24 mouse cellular contexts compared by ENCODE assay signal in the genomic region with DNA sequence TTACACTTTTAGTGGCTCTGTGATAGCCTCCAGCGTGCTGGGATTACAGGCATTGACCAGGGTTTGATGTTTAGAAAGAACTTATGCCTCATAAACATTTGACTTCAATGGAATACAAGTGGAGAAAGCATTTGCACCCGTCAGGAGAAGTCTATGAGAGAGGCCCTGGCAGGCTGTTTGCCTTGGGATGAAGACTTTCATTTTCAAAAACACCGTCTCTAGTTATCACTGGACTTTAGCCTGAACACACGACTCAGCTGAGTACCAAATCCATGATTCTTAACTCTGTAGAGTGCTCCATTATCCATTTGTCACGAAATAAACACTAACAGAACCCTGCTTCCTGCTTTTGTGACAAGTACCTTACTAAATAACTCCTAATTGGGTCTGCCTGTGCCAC. TPM values are rescaled to one million over a fixed set of nuclear protein-coding genes. Genes with fewer than 3 reads are reported as not detected.
DNase-seq lines count a peak whose midpoint lies in the region; ATAC-seq lines count a peak whose summit lies in the region.
"Had no signal": no experiment of that assay in that cellular context is flagged by ENCODE, and none has a peak within 500 bp of the region (broad histone marks: within the 10 kb centered on the region; RNA-seq: fewer than 3 reads in every experiment).

No protein-coding gene starts in this region.

- ATAC-seq in forebrain, embryonic 16.5 days: no peak
- no peak for ATAC-seq in forebrain, embryonic 12.5 days (ENCODE audit: low FRiP score)
- no peak for ATAC-seq in heart, embryonic 16.5 days (replicated peaks; ENCODE audit: extremely low read depth, insufficient read depth, low FRiP score)
- ATAC-seq in intestine, embryonic 14.5 days (replicated peaks; ENCODE audit: low FRiP score, low TSS enrichment, low read depth): no peak
- ATAC-seq in intestine, embryonic 16.5 days: peak; percentile 69
- ATAC-seq: Patski had no signal

- H3K27ac ChIP-seq in forebrain, embryonic 16.5 days (ENCODE audit: low read length): peak overlapping the region; percentile 63
- no peak overlapping the region for H3K27ac ChIP-seq in forebrain, embryonic 12.5 days
- no peak overlapping the region for H3K27ac ChIP-seq in heart, embryonic 16.5 days (ENCODE audit: low read length)
- H3K27ac ChIP-seq in intestine, embryonic 14.5 days (ENCODE audit: low read depth): no peak overlapping the region
- H3K27ac ChIP-seq in intestine, embryonic 16.5 days (ENCODE audit: low read length): no peak overlapping the region
- H3K27ac ChIP-seq: embryonic facial prominence, embryonic 12.5 days; embryonic facial prominence, embryonic 15.5 days; heart, embryonic 15.5 days; hindbrain, embryonic 12.5 days; hindbrain, embryonic 15.5 days had no signal

- H3K9me3 ChIP-seq in forebrain, embryonic 16.5 days (ENCODE audit: control insufficient read depth, low read length): no peaks in the 10 kb centered on the region
- no peaks in the 10 kb centered on the region for H3K9me3 ChIP-seq in forebrain, embryonic 12.5 days
- no peaks in the 10 kb centered on the region for H3K9me3 ChIP-seq in heart, embryonic 16.5 days (replicated peaks; ENCODE audit: control insufficient read depth, low read length)
- no peaks in the 10 kb centered on the region for H3K9me3 ChIP-seq in intestine, embryonic 14.5 days (ENCODE audit: control insufficient read depth, low read length)
- no peaks in the 10 kb centered on the region for H3K9me3 ChIP-seq in intestine, embryonic 16.5 days (ENCODE audit: control insufficient read depth, low read length)
- H3K9me3 ChIP-seq: embryonic facial prominence, embryonic 12.5 days; embryonic facial prominence, embryonic 15.5 days; G1E; heart, embryonic 15.5 days; hindbrain, embryonic 12.5 days; hindbrain, embryonic 15.5 days had no signal

- 63% methylated on average over 5 of the region's 5 CpGs for WGBS in forebrain, embryonic 16.5 days
- WGBS in forebrain, embryonic 12.5 days: 78% methylated on average over 5 of the region's 5 CpGs
- WGBS in heart, embryonic 16.5 days: 48% methylated on average over 5 of the region's 5 CpGs
- WGBS in intestine, embryonic 14.5 days: 51% methylated on average over 5 of the region's 5 CpGs
- WGBS in intestine, embryonic 16.5 days: 41% methylated on average over 5 of the region's 5 CpGs

- no peaks in the 10 kb centered on the region for H3K27me3 ChIP-seq in forebrain, embryonic 16.5 days (replicated peaks; ENCODE audit: control insufficient read depth, insufficient read depth, low read length)
- no peaks in the 10 kb centered on the region for H3K27me3 ChIP-seq in forebrain, embryonic 12.5 days
- no peaks in the 10 kb centered on the region for H3K27me3 ChIP-seq in heart, embryonic 16.5 days (ENCODE audit: control insufficient read depth, insufficient read depth, low read length)
- H3K27me3 ChIP-seq in intestine, embryonic 14.5 days (replicated peaks; ENCODE audit: control insufficient read depth, insufficient read depth, low read length): no peaks in the 10 kb centered on the region
- H3K27me3 ChIP-seq in intestine, embryonic 16.5 days (replicated peaks; ENCODE audit: control insufficient read depth, insufficient read depth, low read length): no peaks in the 10 kb centered on the region
- H3K27me3 ChIP-seq: CH12.LX; embryonic facial prominence, embryonic 12.5 days; embryonic facial prominence, embryonic 15.5 days; heart, embryonic 15.5 days; hindbrain, embryonic 12.5 days; hindbrain, embryonic 15.5 days; Patski had no signal

- no peaks in the 10 kb centered on the region for H3K36me3 ChIP-seq in forebrain, embryonic 16.5 days (ENCODE audit: control insufficient read depth, insufficient read depth)
- no peaks in the 10 kb centered on the region for H3K36me3 ChIP-seq in forebrain, embryonic 12.5 days (replicated peaks)
- no peaks in the 10 kb centered on the region for H3K36me3 ChIP-seq in heart, embryonic 16.5 days (ENCODE audit: control insufficient read depth, insufficient read depth)
- no peaks in the 10 kb centered on the region for H3K36me3 ChIP-seq in intestine, embryonic 14.5 days (ENCODE audit: control insufficient read depth, insufficient read depth, low read length)
- H3K36me3 ChIP-seq in intestine, embryonic 16.5 days (ENCODE audit: control insufficient read depth, insufficient read depth, low read length): no peaks in the 10 kb centered on the region
- H3K36me3 ChIP-seq: embryonic facial prominence, embryonic 12.5 days; embryonic facial prominence, embryonic 15.5 days; heart, embryonic 15.5 days; hindbrain, embryonic 12.5 days; hindbrain, embryonic 15.5 days had no signal

- DNase-seq in heart, adult 18-20 months: no peak
- peak; percentile 51 for DNase-seq in intestine, embryonic 14.5 days (ENCODE audit: low spot score)
- no peak for DNase-seq in adrenal gland, postnatal 36 days
- DNase-seq: adrenal gland, postnatal 10 days; B cell, adult 2 months; cerebellum, adult 11 months; cerebellum, adult 2 months; cerebellum, adult 9-11 months; cerebellum, postnatal 25 days; gastrocnemius, postnatal 25 days; kidney, adult 11 months; kidney, adult 8-10 months had no signal

- no peak overlapping the region for H3K4me2 ChIP-seq in forebrain, embryonic 16.5 days (ENCODE audit: low read length)
- no peak overlapping the region for H3K4me2 ChIP-seq in forebrain, embryonic 12.5 days
- peak overlapping the region; percentile 9 for H3K4me2 ChIP-seq in heart, embryonic 16.5 days (ENCODE audit: low read depth, low read length)
- no peak overlapping the region for H3K4me2 ChIP-seq in intestine, embryonic 14.5 days (ENCODE audit: low read length)
- H3K4me2 ChIP-seq in intestine, embryonic 16.5 days (ENCODE audit: low read depth, low read length): no peak overlapping the region
- H3K4me2 ChIP-seq: embryonic facial prominence, embryonic 12.5 days; embryonic facial prominence, embryonic 15.5 days; heart, embryonic 15.5 days; hindbrain, embryonic 12.5 days; hindbrain, embryonic 15.5 days had no signal

- no peak overlapping the region for H3K4me3 ChIP-seq in forebrain, embryonic 16.5 days (replicated peaks; ENCODE audit: low read length)
- no peak overlapping the region for H3K4me3 ChIP-seq in forebrain, embryonic 12.5 days (replicated peaks)
- no peak overlapping the region for H3K4me3 ChIP-seq in heart, embryonic 16.5 days (ENCODE audit: low read length)
- H3K4me3 ChIP-seq in intestine, embryonic 14.5 days (ENCODE audit: low read depth, low read length): no peak overlapping the region
- no peak overlapping the region for H3K4me3 ChIP-seq in intestine, embryonic 16.5 days (ENCODE audit: low read length)
- H3K4me3 ChIP-seq: embryonic facial prominence, embryonic 12.5 days; embryonic facial prominence, embryonic 15.5 days; heart, embryonic 15.5 days; hindbrain, embryonic 12.5 days; hindbrain, embryonic 15.5 days had no signal

- H3K9ac ChIP-seq in forebrain, embryonic 16.5 days (replicated peaks; ENCODE audit: low read depth, low read length): no peak overlapping the region
- H3K9ac ChIP-seq in forebrain, embryonic 12.5 days: no peak overlapping the region
- peak overlapping the region; percentile 10; the same call in 1 of the 2 replicates for H3K9ac ChIP-seq in heart, embryonic 16.5 days (ENCODE audit: low read length)
- H3K9ac ChIP-seq in intestine, embryonic 14.5 days (ENCODE audit: low read length): no peak overlapping the region
- H3K9ac ChIP-seq in intestine, embryonic 16.5 days (ENCODE audit: low read depth, low read length): 0 out of 2 replicates have a peak overlapping the region, but pooled peaks have one; percentile 5
- H3K9ac ChIP-seq: embryonic facial prominence, embryonic 12.5 days; embryonic facial prominence, embryonic 15.5 days; heart, embryonic 15.5 days; hindbrain, embryonic 12.5 days; hindbrain, embryonic 15.5 days had no signal

- H3K4me1 ChIP-seq in forebrain, embryonic 16.5 days (replicated peaks; ENCODE audit: control insufficient read depth, insufficient read depth, low read length): peaks cover 8% of the 10 kb centered on the region
- no peaks in the 10 kb centered on the region for H3K4me1 ChIP-seq in forebrain, embryonic 12.5 days
- peaks cover 9% of the 10 kb centered on the region; the same call in 1 of the 2 replicates for H3K4me1 ChIP-seq in heart, embryonic 16.5 days (ENCODE audit: control insufficient read depth, insufficient read depth, low read length)
- 0 out of 2 replicates have a peak, but pooled peaks cover 5% of the 10 kb centered on the region for H3K4me1 ChIP-seq in intestine, embryonic 14.5 days (replicated peaks; ENCODE audit: control insufficient read depth, insufficient read depth, low read length)
- peaks cover 7% of the 10 kb centered on the region for H3K4me1 ChIP-seq in intestine, embryonic 16.5 days (ENCODE audit: control insufficient read depth, insufficient read depth, low read length)
- H3K4me1 ChIP-seq: embryonic facial prominence, embryonic 12.5 days; hindbrain, embryonic 12.5 days; hindbrain, embryonic 15.5 days had no signal

RNA-seq across cellular contexts. Expression of a gene that starts 27.4 kb away (rescaled TPM):
- polyA plus RNA-seq in forebrain, embryonic 16.5 days (2015; fragmentation: Nextera tagmentation; extraction: Ambion mirVana): 2.3 and 2.7 TPM in 2 replicates
- 1.6 and 1.7 TPM in 2 replicates for polyA plus RNA-seq in forebrain, embryonic 12.5 days (2016; fragmentation: Nextera tagmentation; extraction: Ambion mirVana)
- 3.8 and 5.2 TPM in 2 replicates for polyA plus RNA-seq in heart, embryonic 16.5 days (2015; fragmentation: Nextera tagmentation; extraction: Ambion mirVana)
- total RNA-seq in heart, adult 18-20 months (2021): 1 to 10 TPM; 3.5 to 4.1 TPM
- 7.8 and 8.5 TPM in 2 replicates for polyA plus RNA-seq in intestine, embryonic 14.5 days (2014; fragmentation: Nextera tagmentation; extraction: Ambion mirVana)
- 20.8 and 21.2 TPM in 2 replicates for polyA plus RNA-seq in intestine, embryonic 16.5 days (2015; fragmentation: Nextera tagmentation; extraction: Ambion mirVana)
- total RNA-seq in adrenal gland, postnatal 36 days (2021): 10 to 100 TPM in 1 of 2 experiments, 1 to 10 TPM in 1; 6.6 to 16.7 TPM

RNA-seq across cellular contexts. Expression of a gene that starts 27.5 kb away (rescaled TPM):
- polyA plus RNA-seq in forebrain, embryonic 16.5 days (2015; fragmentation: Nextera tagmentation; extraction: Ambion mirVana): 53.1 and 53.5 TPM in 2 replicates
- 47.2 and 50.4 TPM in 2 replicates for polyA plus RNA-seq in forebrain, embryonic 12.5 days (2016; fragmentation: Nextera tagmentation; extraction: Ambion mirVana)
- 39.9 and 47.4 TPM in 2 replicates for polyA plus RNA-seq in heart, embryonic 16.5 days (2015; fragmentation: Nextera tagmentation; extraction: Ambion mirVana)
- 10 to 100 TPM; 31.5 to 37.7 TPM for total RNA-seq in heart, adult 18-20 months (2021)
- polyA plus RNA-seq in intestine, embryonic 14.5 days (2014; fragmentation: Nextera tagmentation; extraction: Ambion mirVana): 43.5 and 54.5 TPM in 2 replicates
- polyA plus RNA-seq in intestine, embryonic 16.5 days (2015; fragmentation: Nextera tagmentation; extraction: Ambion mirVana): 63.5 and 69.0 TPM in 2 replicates
- total RNA-seq in adrenal gland, postnatal 36 days (2021): 100 to 1,000 TPM in 1 of 2 experiments, 10 to 100 TPM in 1; 85.1 to 146 TPM

Comparison
In these comparisons a context has a peak if more than half of its experiments do, and no peak if none do; other contexts are left out.
1. H3K9ac ChIP-seq: peak in heart, embryonic 16.5 days (single experiment) and intestine, embryonic 16.5 days (single experiment); none in forebrain, embryonic 16.5 days (single experiment), forebrain, embryonic 12.5 days (single experiment) and intestine, embryonic 14.5 days (single experiment).